25 mouse cellular contexts compared by ENCODE assay signal in the genomic region with DNA sequence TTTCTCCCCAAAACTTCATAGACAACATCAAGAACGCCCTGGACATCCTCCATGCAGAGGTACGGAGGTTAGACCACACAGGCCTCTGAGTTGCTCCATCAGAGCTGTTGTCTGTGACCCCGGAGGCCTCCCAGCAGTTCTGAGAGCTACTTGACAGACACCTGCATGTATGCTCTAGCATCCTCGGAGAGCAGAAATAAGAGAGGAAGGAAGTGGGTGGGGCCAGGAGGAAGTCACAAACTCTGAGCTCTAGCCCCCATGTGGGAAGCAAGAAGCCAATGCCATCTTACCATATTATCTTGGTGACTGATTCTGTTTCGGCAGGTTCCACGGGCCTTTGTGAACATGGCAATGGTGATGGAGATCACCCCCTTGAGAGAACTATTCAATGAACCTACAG.
DNase-seq lines count a peak whose midpoint lies in the region; ATAC-seq lines count a peak whose summit lies in the region.
"Had no signal": no experiment of that assay in that cellular context is flagged by ENCODE, and none has a peak within 500 bp of the region (broad histone marks: within the 10 kb centered on the region; RNA-seq: fewer than 3 reads in every experiment).

No protein-coding gene starts in this region.

- H3K4me3 ChIP-seq in hindbrain, embryonic 11.5 days (ENCODE audit: low read depth, low read length), result no peak overlapping the region
- H3K4me3 ChIP-seq: embryonic facial prominence, embryonic 12.5 days; forebrain, embryonic 12.5 days; gastrocnemius, adult 2 months; heart, embryonic 15.5 days; hindbrain, embryonic 15.5 days; liver, embryonic 13.5 days; midbrain, embryonic 12.5 days had no signal

- no peak overlapping the region for H3K9ac ChIP-seq in hindbrain, embryonic 11.5 days (ENCODE audit: low read depth, low read length)
- H3K9ac ChIP-seq: embryonic facial prominence, embryonic 12.5 days; forebrain, embryonic 12.5 days; heart, embryonic 15.5 days; hindbrain, embryonic 15.5 days; liver, embryonic 13.5 days; midbrain, embryonic 12.5 days had no signal

- H3K4me1 ChIP-seq in hindbrain, embryonic 11.5 days (replicated peaks; ENCODE audit: control insufficient read depth, insufficient read depth, low read length), result no peaks in the 10 kb centered on the region
- H3K4me1 ChIP-seq: embryonic facial prominence, embryonic 12.5 days; forebrain, embryonic 12.5 days; hindbrain, embryonic 15.5 days; midbrain, embryonic 12.5 days had no signal

- WGBS in hindbrain, embryonic 11.5 days, result 81% methylated on average over 6 of the region's 6 CpGs

- no peaks in the 10 kb centered on the region for H3K9me3 ChIP-seq in hindbrain, embryonic 11.5 days (ENCODE audit: control insufficient read depth, low read length)
- H3K9me3 ChIP-seq: embryonic facial prominence, embryonic 12.5 days; forebrain, embryonic 12.5 days; heart, embryonic 15.5 days; hindbrain, embryonic 15.5 days; liver, embryonic 13.5 days; midbrain, embryonic 12.5 days had no signal

- peak; percentile 30; the same call in 1 of the 2 replicates for ATAC-seq in granulocyte monocyte progenitor cell, adult 5-6 weeks (replicated peaks; ENCODE audit: poor library complexity, severe bottlenecking)
- ATAC-seq in hindbrain, embryonic 11.5 days (ENCODE audit: low FRiP score), result no peak
- ATAC-seq: intestine, postnatal 0 days had no signal

- no peaks in the 10 kb centered on the region for H3K36me3 ChIP-seq in hindbrain, embryonic 11.5 days (ENCODE audit: control insufficient read depth, insufficient read depth, low read length)
- H3K36me3 ChIP-seq: embryonic facial prominence, embryonic 12.5 days; forebrain, embryonic 12.5 days; heart, embryonic 15.5 days; hindbrain, embryonic 15.5 days; liver, embryonic 13.5 days; midbrain, embryonic 12.5 days had no signal

- H3K27me3 ChIP-seq in hindbrain, embryonic 11.5 days (ENCODE audit: control insufficient read depth, insufficient read depth, low read length), result no peaks in the 10 kb centered on the region
- H3K27me3 ChIP-seq: embryonic facial prominence, embryonic 12.5 days; forebrain, embryonic 12.5 days; heart, embryonic 15.5 days; hindbrain, embryonic 15.5 days; liver, embryonic 13.5 days; midbrain, embryonic 12.5 days; Patski had no signal

- H3K4me2 ChIP-seq in hindbrain, embryonic 11.5 days (replicated peaks; ENCODE audit: low read depth, low read length), result no peak overlapping the region
- H3K4me2 ChIP-seq: embryonic facial prominence, embryonic 12.5 days; forebrain, embryonic 12.5 days; heart, embryonic 15.5 days; hindbrain, embryonic 15.5 days; liver, embryonic 13.5 days; midbrain, embryonic 12.5 days had no signal

- peak; percentile 31 for DNase-seq in CD4-positive helper T cell, adult 2 months (ENCODE audit: low read depth, low spot score)
- peak; percentile 10 to 35 for DNase-seq in thymus, adult 18-20 months
- peak; percentile 42 to 61 for DNase-seq in thymus, postnatal 36 days
- no peak for DNase-seq in hindbrain, embryonic 11.5 days (ENCODE audit: low spot score)
- DNase-seq in lung, postnatal 36 days, result no peak
- DNase-seq in right cerebral cortex, postnatal 4 days, result no peak
- DNase-seq: adrenal gland, adult 2 months; cerebellum, adult 11 months; cerebellum, postnatal 10 days; gastrocnemius, adult 2 months; heart, postnatal 4 days; kidney, postnatal 36 days; liver, embryonic 13.5 days; lung, adult 2 months; lung, postnatal 14 days; right cerebral cortex, postnatal 14 days had no signal

- no peak overlapping the region for H3K27ac ChIP-seq in hindbrain, embryonic 11.5 days (ENCODE audit: low read depth, low read length)
- H3K27ac ChIP-seq: embryonic facial prominence, embryonic 12.5 days; forebrain, embryonic 12.5 days; gastrocnemius, adult 2 months; heart, embryonic 15.5 days; hindbrain, embryonic 15.5 days; liver, embryonic 13.5 days; midbrain, embryonic 12.5 days; stomach, postnatal 0 days had no signal

Comparison
In these comparisons a context has a peak if more than half of its experiments do, and no peak if none do; other contexts are left out.
1. DNase-seq: peak in CD4-positive helper T cell, adult 2 months (single experiment), thymus, adult 18-20 months (2 of 2) and thymus, postnatal 36 days (2 of 2); none in hindbrain, embryonic 11.5 days (single experiment), lung, postnatal 36 days (single experiment) and right cerebral cortex, postnatal 4 days (single experiment).